Mouse (Mus musculus): ENCODE measurements around the gene Prtg. TPM values are rescaled to one million over a fixed set of nuclear protein-coding genes. Genes with fewer than 3 reads are reported as not detected.

The Prtg gene
- total and polyA plus RNA-seq, 3 experiments = not detected

DNA sequence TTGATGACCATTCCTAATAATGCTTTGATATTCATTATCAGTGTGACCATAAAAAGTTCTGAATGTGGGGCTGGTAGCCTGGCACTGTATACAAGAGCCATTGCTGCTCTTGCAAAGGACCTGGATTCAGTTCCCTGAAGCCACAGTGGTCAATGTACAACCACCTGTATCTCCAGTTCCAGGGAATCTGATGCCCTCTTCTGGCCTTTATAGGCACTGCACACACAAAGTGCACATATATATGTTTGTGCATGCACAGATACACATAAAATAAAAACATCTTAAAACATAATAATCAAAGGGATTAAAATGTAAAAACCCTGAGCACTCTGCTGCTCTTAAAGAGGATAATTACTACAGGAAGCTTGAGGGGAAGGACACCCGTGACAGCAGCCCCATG is 140.3 kb downstream of the Prtg start:
- H3K4me1 ChIP-seq (ENCODE audit: control insufficient read depth in 1 of 2, insufficient read depth in 2 of 2) = no peaks in the 10 kb centered on the region; a peak in 1 of 4 replicates
- no peak for TF ChIP-seq MYC (IDR thresholded peaks at IDR 0.05; ENCODE audit: low read depth, low read length)
- no peak for TF ChIP-seq ELF1 (IDR thresholded peaks at IDR 0.05; ENCODE audit: low read depth, low read length)
- no peak for TF ChIP-seq SMC3 (IDR thresholded peaks at IDR 0.05; ENCODE audit: low read depth, low read length)
- TF ChIP-seq POLR2AphosphoS2 (IDR thresholded peaks at IDR 0.05; ENCODE audit: low read depth, low read length) = no peak
- TF ChIP-seq CTCF (conservative IDR thresholded peaks at IDR 0.05 in 1 of 2, IDR thresholded peaks at IDR 0.05 in 1 of 2; ENCODE audit: low read depth in 2 of 2, low read length in 2 of 2) = 0 out of 4 replicates have a peak, but pooled peaks of 1 of the 2 experiments have one; percentile 3
- no peak for TF ChIP-seq SIN3A (IDR thresholded peaks at IDR 0.05; ENCODE audit: low read length)
- H3K27ac ChIP-seq (ENCODE audit: insufficient read depth, low read depth) = no peak overlapping the region
- no peak overlapping the region for H3K4me2 ChIP-seq (ENCODE audit: insufficient read depth, low read depth, poor library complexity, severe bottlenecking)
- H3K27me3 ChIP-seq (replicated peaks) = no peaks in the 10 kb centered on the region
- in situ Hi-C loops (cut with MboI; ENCODE audit: low pct_ligation_motif_present, low pct_unique_long_range_greater_than_20kb, low sequenced_read_pairs) (no loop called here), dilution Hi-C loops (cut with MboI; ENCODE audit: extremely low pct_ligation_motif_present, extremely low pct_unique_long_range_greater_than_20kb, low sequenced_read_pairs) (no loop called here)
- H3K36me3 ChIP-seq (replicated peaks in 1 of 2; ENCODE audit: control insufficient read depth in 1 of 2, insufficient read depth in 1 of 2, low read length in 1 of 2) = no peaks in the 10 kb centered on the region
- H3K4me3 ChIP-seq (replicated peaks in 1 of 3; ENCODE audit: low read depth in 2 of 3, low read length in 2 of 3, poor library complexity in 1 of 3) = no peak overlapping the region
- no peaks in the 10 kb centered on the region for H3K79me2 ChIP-seq (replicated peaks; ENCODE audit: control insufficient read depth, extremely low read depth, insufficient read depth, poor library complexity, severe bottlenecking)
- peaks cover 3% of the 10 kb centered on the region for H3K9me3 ChIP-seq (replicated peaks; ENCODE audit: low read length)
- no peak for DNase-seq (ENCODE audit: extremely low read depth)
- no peak overlapping the region for H3K9ac ChIP-seq (ENCODE audit: insufficient read depth, low read depth)

DNA sequence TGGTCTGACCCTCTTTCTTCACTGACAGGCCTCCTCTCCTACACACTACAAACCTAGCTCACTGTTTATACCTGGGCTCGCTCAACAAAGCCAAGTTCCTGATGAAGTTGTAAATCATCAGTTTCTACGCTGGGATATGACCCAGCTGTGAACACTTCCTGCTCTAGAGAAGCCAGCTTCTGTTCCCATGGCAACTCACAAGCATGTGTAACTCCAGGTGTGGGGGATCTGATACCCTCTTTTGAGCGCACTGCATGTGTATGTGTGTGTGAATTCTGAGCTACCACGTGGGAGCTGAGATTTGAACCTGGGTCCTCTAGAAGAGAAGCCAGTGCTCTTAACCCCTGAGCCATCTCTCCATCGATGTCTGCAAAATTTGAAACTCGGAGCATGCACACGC is 142.9 kb downstream of the Prtg start:
- Histone ChIP-seq H3K27me3 (replicated peaks) (no peaks in the 10 kb centered on the region), H3K4me2 (ENCODE audit: insufficient read depth, low read depth, poor library complexity, severe bottlenecking) (no peak overlapping the region), H3K27ac (ENCODE audit: insufficient read depth, low read depth) (no peak overlapping the region), H3K79me2 (replicated peaks; ENCODE audit: control insufficient read depth, extremely low read depth, insufficient read depth, poor library complexity, severe bottlenecking) (no peaks in the 10 kb centered on the region), H3K4me3 (replicated peaks in 1 of 3; ENCODE audit: low read depth in 2 of 3, low read length in 2 of 3, poor library complexity in 1 of 3) (no peak overlapping the region), H3K9me3 (replicated peaks; ENCODE audit: low read length) (peaks cover 3% of the 10 kb centered on the region), H3K4me1 (ENCODE audit: control insufficient read depth in 1 of 2, insufficient read depth in 2 of 2) (no peaks in the 10 kb centered on the region; a peak in 1 of 4 replicates), H3K36me3 (replicated peaks in 1 of 2; ENCODE audit: control insufficient read depth in 1 of 2, insufficient read depth in 1 of 2, low read length in 1 of 2) (no peaks in the 10 kb centered on the region), H3K9ac (ENCODE audit: insufficient read depth, low read depth) (no peak overlapping the region)
- dilution Hi-C loops (cut with MboI; ENCODE audit: extremely low pct_ligation_motif_present, extremely low pct_unique_long_range_greater_than_20kb, low sequenced_read_pairs) = no loop called here
- TF ChIP-seq JUND (conservative IDR thresholded peaks at IDR 0.05; ENCODE audit: low read depth, low read length) = no peak
- in situ Hi-C loops (cut with MboI; ENCODE audit: low pct_ligation_motif_present, low pct_unique_long_range_greater_than_20kb, low sequenced_read_pairs) = no loop called here
- no peak for DNase-seq (ENCODE audit: extremely low read depth)

DNA sequence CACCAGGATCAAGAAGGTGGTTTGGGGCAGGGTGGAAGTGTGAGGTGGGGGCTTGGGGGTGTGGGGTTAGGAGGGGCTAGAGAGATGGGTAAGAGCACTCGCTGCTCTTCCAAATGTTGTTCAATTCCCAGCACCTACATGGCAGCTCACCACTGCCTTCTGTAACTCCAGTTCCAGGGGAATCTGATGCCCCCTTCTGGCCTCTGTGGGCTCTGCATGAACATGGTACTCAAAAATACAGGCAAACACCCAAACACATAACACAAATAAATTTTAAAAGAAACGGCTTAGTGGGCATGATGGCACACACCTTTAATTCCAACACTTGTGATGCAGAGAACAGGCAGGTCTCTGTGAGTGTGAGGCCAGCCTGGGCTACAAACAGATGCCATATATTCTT is 148.1 kb downstream of the Prtg start:
- Histone ChIP-seq H3K9ac (ENCODE audit: insufficient read depth, low read depth) (no peak overlapping the region), H3K27ac (ENCODE audit: insufficient read depth, low read depth) (no peak overlapping the region), H3K36me3 (replicated peaks in 1 of 2; ENCODE audit: control insufficient read depth in 1 of 2, insufficient read depth in 1 of 2, low read length in 1 of 2) (no peaks in the 10 kb centered on the region), H3K4me1 (ENCODE audit: control insufficient read depth in 1 of 2, insufficient read depth in 2 of 2) (peaks cover 5% of the 10 kb centered on the region in 2 experiments), H3K79me2 (replicated peaks; ENCODE audit: control insufficient read depth, extremely low read depth, insufficient read depth, poor library complexity, severe bottlenecking) (no peaks in the 10 kb centered on the region), H3K4me3 (replicated peaks in 1 of 3; ENCODE audit: low read depth in 2 of 3, low read length in 2 of 3, poor library complexity in 1 of 3) (no peak overlapping the region), H3K9me3 (replicated peaks; ENCODE audit: low read length) (no peaks in the 10 kb centered on the region), H3K4me2 (ENCODE audit: insufficient read depth, low read depth, poor library complexity, severe bottlenecking) (no peak overlapping the region), H3K27me3 (replicated peaks) (no peaks in the 10 kb centered on the region)
- no peak for TF ChIP-seq ELF1 (IDR thresholded peaks at IDR 0.05; ENCODE audit: low read depth, low read length)
- TF ChIP-seq SMC3 (IDR thresholded peaks at IDR 0.05; ENCODE audit: low read depth, low read length) = peak; percentile 29
- peak; percentile 16 for TF ChIP-seq RAD21 (IDR thresholded peaks at IDR 0.05; ENCODE audit: low read depth, low read length)
- TF ChIP-seq CTCF (conservative IDR thresholded peaks at IDR 0.05 in 1 of 2, IDR thresholded peaks at IDR 0.05 in 1 of 2; ENCODE audit: low read depth in 2 of 2, low read length in 2 of 2) = peak in 1 of 2 experiments; percentile 60; a peak in 2 of 4 replicates
- dilution Hi-C loops (cut with MboI; ENCODE audit: extremely low pct_ligation_motif_present, extremely low pct_unique_long_range_greater_than_20kb, low sequenced_read_pairs) (no loop called here), in situ Hi-C loops (cut with MboI; ENCODE audit: low pct_ligation_motif_present, low pct_unique_long_range_greater_than_20kb, low sequenced_read_pairs) (no loop called here)
- no peak for DNase-seq (ENCODE audit: extremely low read depth)

Data from CH12.LX (cell line).